Mouse (Mus musculus) CH12.LX (cell line): Measurements from ENCODE around the gene Tsen54. TPM values are rescaled to one million over a fixed set of nuclear protein-coding genes. Genes with fewer than 3 reads are reported as not detected.

Source experiments
- DNase-seq: peaks from one replicate; pipeline ENCODE4 v3.0.0-alpha.2; 2013; ENCODE audit errors: extremely low read depth
- H3K27ac ChIP-seq: 2 replicates; pipeline ENCODE4 v1.5.1; 2012; ENCODE audit warnings: low read depth, mild to moderate bottlenecking, control low read depth, moderate library complexity; ENCODE audit not compliant: insufficient read depth
- H3K27me3 ChIP-seq: replicated peaks from 2 replicates; pipeline ENCODE3; 2012; ENCODE audit warnings: inconsistent platforms
- H3K36me3 ChIP-seq, 2 experiments: replicated peaks in 1 of 2; 2 replicates each; pipeline versions ENCODE3 to v1.6.1; 2012; ENCODE audit warnings: inconsistent platforms in 1 of 2, low read length in 1 of 2, mild to moderate bottlenecking in 1 of 2, mixed read lengths in 1 of 2, moderate library complexity in 1 of 2; ENCODE audit not compliant: control insufficient read depth in 1 of 2, insufficient read depth in 1 of 2
- H3K4me1 ChIP-seq, 2 experiments: 2 replicates each; pipeline ENCODE4 v1.6.1; 2012; ENCODE audit warnings: inconsistent platforms in 1 of 2, moderate library complexity in 1 of 2; ENCODE audit not compliant: insufficient read depth in 2 of 2, control insufficient read depth in 1 of 2
- H3K4me2 ChIP-seq: 2 replicates; pipeline ENCODE4 v1.6.1; 2012; ENCODE audit warnings: low read depth, mild to moderate bottlenecking, control low read depth; ENCODE audit not compliant: poor library complexity, insufficient read depth, severe bottlenecking
- H3K4me3 ChIP-seq, 3 experiments: fragments of 150-350 bp in 1 of 3; sonication (generic) in 1 of 3; replicated peaks in 1 of 3; 2 replicates each; pipeline versions ENCODE3 to v1.5.1; 2011 to 2012; ENCODE audit warnings: low read depth in 2 of 3, low read length in 2 of 3, mild to moderate bottlenecking in 2 of 3, moderate library complexity in 2 of 3, control low read depth in 1 of 3, improper control_type of control experiment in 1 of 3, inconsistent platforms in 1 of 3, mixed read lengths in 1 of 3; ENCODE audit not compliant: poor library complexity in 1 of 3
- H3K79me2 ChIP-seq: replicated peaks from 2 replicates; pipeline ENCODE4 v1.6.1; 2012; ENCODE audit warnings: mild to moderate bottlenecking, moderate library complexity; ENCODE audit not compliant: control insufficient read depth, poor library complexity, insufficient read depth, severe bottlenecking; ENCODE audit errors: extremely low read depth
- H3K9ac ChIP-seq: 2 replicates; pipeline ENCODE4 v1.6.1; 2012; ENCODE audit warnings: low read depth, mild to moderate bottlenecking, control low read depth, moderate library complexity; ENCODE audit not compliant: insufficient read depth
- H3K9me3 ChIP-seq: replicated peaks from 2 replicates; pipeline ENCODE3; 2012; ENCODE audit warnings: low read length, inconsistent platforms, mixed read lengths
- BHLHE40 ChIP-seq: IDR thresholded peaks from 2 replicates; pipeline ENCODE4 v1.6.1; 2011; ENCODE audit warnings: mild to moderate bottlenecking, low read depth, low read length, improper control_type of control experiment
- CHD1 ChIP-seq: IDR thresholded peaks from 2 replicates; pipeline ENCODE4 v1.6.1; 2012; ENCODE audit warnings: low read depth, low read length, improper control_type of control experiment, inconsistent platforms
- CHD2 ChIP-seq: IDR thresholded peaks from 2 replicates; pipeline ENCODE4 v1.6.1; 2011; ENCODE audit warnings: low read length, improper control_type of control experiment
- CTCF ChIP-seq, 2 experiments: IDR thresholded peaks in 1 of 2; conservative IDR thresholded peaks in 1 of 2; 2 replicates each; pipeline ENCODE4 v1.5.1; 2011 to 2012; ENCODE audit warnings: low read depth in 2 of 2, low read length in 2 of 2, improper control_type of control experiment in 1 of 2, inconsistent platforms in 1 of 2, mild to moderate bottlenecking in 1 of 2, moderate library complexity in 1 of 2
- ETS1 ChIP-seq: conservative IDR thresholded peaks from 2 replicates; pipeline ENCODE4 v1.6.1; 2012; ENCODE audit warnings: low read depth, mild to moderate bottlenecking, inconsistent platforms, low read length, improper control_type of control experiment, moderate library complexity
- GABPA ChIP-seq: IDR thresholded peaks from 2 replicates; pipeline ENCODE4 v1.6.1; 2012; ENCODE audit warnings: low read depth, low read length, improper control_type of control experiment, inconsistent platforms; ENCODE audit not compliant: insufficient replicate concordance
- HCFC1 ChIP-seq: IDR thresholded peaks from 2 replicates; pipeline ENCODE4 v1.6.1; 2012; ENCODE audit warnings: low read depth, mild to moderate bottlenecking, inconsistent platforms, low read length, improper control_type of control experiment
- JUN ChIP-seq: IDR thresholded peaks from 2 replicates; pipeline ENCODE4 v1.6.1; 2011; ENCODE audit warnings: low read depth, mild to moderate bottlenecking, low read length, improper control_type of control experiment, moderate library complexity; ENCODE audit not compliant: insufficient read depth
- JUND ChIP-seq: conservative IDR thresholded peaks from 2 replicates; pipeline ENCODE4 v1.6.1; 2011; ENCODE audit warnings: low read depth, low read length, improper control_type of control experiment
- MAFK ChIP-seq: IDR thresholded peaks from 2 replicates; pipeline ENCODE4 v1.6.1; 2011; ENCODE audit warnings: low read length, improper control_type of control experiment; ENCODE audit not compliant: insufficient replicate concordance
- MAZ ChIP-seq: IDR thresholded peaks from 2 replicates; pipeline ENCODE4 v1.6.1; 2012; ENCODE audit warnings: low read depth, mild to moderate bottlenecking, inconsistent platforms, low read length, improper control_type of control experiment, moderate library complexity
- MXI1 ChIP-seq: IDR thresholded peaks from 2 replicates; pipeline ENCODE4 v1.6.1; 2011; ENCODE audit warnings: mild to moderate bottlenecking, low read depth, low read length, improper control_type of control experiment
- MYC ChIP-seq: IDR thresholded peaks from 2 replicates; pipeline ENCODE4 v1.6.1; 2011; ENCODE audit warnings: low read depth, mild to moderate bottlenecking, improper control_type of control experiment, low read length
- NELFE ChIP-seq: IDR thresholded peaks from 2 replicates; pipeline ENCODE4 v1.6.1; 2011; ENCODE audit warnings: low read depth, low read length, improper control_type of control experiment
- NRF1 ChIP-seq: IDR thresholded peaks from 2 replicates; pipeline ENCODE4 v1.6.1; 2014; ENCODE audit warnings: low read depth, mild to moderate bottlenecking, inconsistent platforms, low read length, improper control_type of control experiment, moderate library complexity
- PAX5 ChIP-seq: IDR thresholded peaks from 2 replicates; pipeline ENCODE4 v1.6.1; 2012; ENCODE audit warnings: low read length, inconsistent platforms, mixed read lengths
- RCOR1 ChIP-seq: conservative IDR thresholded peaks from 2 replicates; pipeline ENCODE4 v1.6.1; 2012; ENCODE audit warnings: low read depth, mild to moderate bottlenecking, inconsistent platforms, low read length, improper control_type of control experiment
- SIN3A ChIP-seq: IDR thresholded peaks from 2 replicates; pipeline ENCODE4 v1.6.1; 2012; ENCODE audit warnings: low read length, improper control_type of control experiment, inconsistent platforms
- TBP ChIP-seq: conservative IDR thresholded peaks from 2 replicates; pipeline ENCODE4 v1.6.1; 2011; ENCODE audit warnings: low read depth, low read length, improper control_type of control experiment
- TCF12 ChIP-seq: IDR thresholded peaks from 2 replicates; pipeline ENCODE4 v1.6.1; 2014; ENCODE audit warnings: low read depth, mild to moderate bottlenecking, inconsistent platforms, low read length, improper control_type of control experiment
- USF1 ChIP-seq: IDR thresholded peaks from 2 replicates; pipeline ENCODE4 v1.6.1; 2014; ENCODE audit warnings: low read depth, mild to moderate bottlenecking, inconsistent platforms, low read length, improper control_type of control experiment
- ZC3H11A ChIP-seq: IDR thresholded peaks from 2 replicates; pipeline ENCODE4 v1.6.1; 2012; ENCODE audit warnings: low read depth, mild to moderate bottlenecking, inconsistent platforms, low read length, improper control_type of control experiment
- ZKSCAN1 ChIP-seq: IDR thresholded peaks from 2 replicates; pipeline ENCODE4 v1.6.1; 2012; ENCODE audit warnings: low read depth, inconsistent platforms, low read length, improper control_type of control experiment, borderline replicate concordance
- ZNF384 ChIP-seq: IDR thresholded peaks from 2 replicates; pipeline ENCODE4 v1.6.1; 2012; ENCODE audit warnings: low read depth, low read length, improper control_type of control experiment, inconsistent platforms
- dilution Hi-C: fragments of 300-500 bp; cut with MboI; formaldehyde crosslinking; loops from 2 replicates; pipeline ENCODE4 v1.14.3; 2020; ENCODE audit warnings: low sequenced_read_pairs; ENCODE audit not compliant: extremely low pct_unique_long_range_greater_than_20kb, extremely low pct_ligation_motif_present
- in situ Hi-C: fragments of 300-500 bp; cut with MboI; formaldehyde crosslinking; loops from 3 replicates; pipeline ENCODE4 v1.14.3; 2019; ENCODE audit warnings: low sequenced_read_pairs, low pct_ligation_motif_present, low pct_unique_long_range_greater_than_20kb, mixed read lengths
- polyA plus RNA-seq: library from polyadenylated mRNA; unstranded; fragments of >175 nt; gene quantifications from 2 replicates; pipeline ENCODE4 v1.2.1, GENCODE M21; 2012; ENCODE audit warnings: low read depth; ENCODE audit not compliant: insufficient read length
- total RNA-seq, 2 experiments: library from RNA; depleted of rRNA; stranded (reverse); fragments of 300-350 nt in 1 of 2; fragments of >200 nt in 1 of 2; gene quantifications; 2 replicates each; pipeline ENCODE4 v1.2.3; 2012 to 2014

Tsen54 gene
- total and polyA plus RNA-seq, 3 experiments: 45.8 to 71.1 (median 59.4) TPM

GRCm38 (mm10) chr11:115768896-115769295 lies 45.6 kb upstream of the Tsen54 start:
- peaks cover 3 to 16% of the 10 kb centered on the region in 2 experiments; a peak in 3 of 4 replicates for H3K4me1 ChIP-seq
- H3K36me3 ChIP-seq: peaks cover 0 to 5% of the 10 kb centered on the region in 2 experiments
- no peaks in the 10 kb centered on the region for H3K9me3 ChIP-seq
- in situ Hi-C loops: no loop called here
- no peak overlapping the region for H3K27ac ChIP-seq
- no peak for TF ChIP-seq TCF12
- TF ChIP-seq ZC3H11A: no peak
- no peak for TF ChIP-seq JUN
- no peak for TF ChIP-seq MXI1
- TF ChIP-seq PAX5: no peak
- TF ChIP-seq GABPA: no peak
- no peak for TF ChIP-seq MAZ
- no peaks in the 10 kb centered on the region for H3K79me2 ChIP-seq
- no peak overlapping the region for H3K4me2 ChIP-seq
- no peak overlapping the region for H3K4me3 ChIP-seq
- DNase-seq: no peak
- no peak overlapping the region for H3K9ac ChIP-seq
- no peaks in the 10 kb centered on the region for H3K27me3 ChIP-seq
- dilution Hi-C loops: no loop called here

- dilution Hi-C loops (no loop called here), in situ Hi-C loops (no loop called here)
Observed at GRCm38 (mm10) chr11:115774653-115775052, 39.9 kb upstream of the Tsen54 start.

More at GRCm38 (mm10) chr11:115774653-115775052, 39.9 kb upstream of the Tsen54 start:
- peaks cover 5 to 19% of the 10 kb centered on the region in 2 experiments; a peak in 2 of 4 replicates for H3K4me1 ChIP-seq
- peaks cover 0 to 28% of the 10 kb centered on the region in 2 experiments for H3K36me3 ChIP-seq
- H3K4me3 ChIP-seq: no peak overlapping the region
- TF ChIP-seq HCFC1: no peak
- no peak for TF ChIP-seq CHD1
- no peak for TF ChIP-seq JUND
- TF ChIP-seq ZNF384: no peak
- no peak for TF ChIP-seq MYC
- TF ChIP-seq MXI1: no peak
- TF ChIP-seq ZKSCAN1: no peak
- no peak for TF ChIP-seq TBP
- no peak for TF ChIP-seq CTCF (conservative IDR thresholded peaks at IDR 0.05 in 1 of 2, IDR thresholded peaks at IDR 0.05 in 1 of 2; ENCODE audit: low read depth in 2 of 2, low read length in 2 of 2)
- no peak for TF ChIP-seq SIN3A
- TF ChIP-seq RCOR1: no peak
- TF ChIP-seq USF1: no peak
- no peak for TF ChIP-seq NRF1
- no peak for TF ChIP-seq CHD2
- TF ChIP-seq ZC3H11A: no peak
- TF ChIP-seq ETS1: no peak
- TF ChIP-seq NELFE: no peak
- TF ChIP-seq PAX5: no peak
- no peak for TF ChIP-seq MAFK
- no peak for TF ChIP-seq BHLHE40
- no peak overlapping the region for H3K9ac ChIP-seq
- no peaks in the 10 kb centered on the region for H3K79me2 ChIP-seq
- no peak for DNase-seq
- no peaks in the 10 kb centered on the region for H3K9me3 ChIP-seq
- H3K27ac ChIP-seq: no peak overlapping the region
- H3K27me3 ChIP-seq: no peaks in the 10 kb centered on the region
- no peak overlapping the region for H3K4me2 ChIP-seq
